Mouse (Mus musculus) splenic B cell, adult 2 months (primary cell): ENCODE measurements around the gene Fas.

ENCODE experiments used
- DNase-seq: peaks from one replicate; pipeline ENCODE4 v3.0.0-alpha.2; 2011; ENCODE audit warnings: low read depth, low spot score
- H3K27me3 ChIP-seq: 2 replicates; pipeline ENCODE4 v1.6.1; 2012; ENCODE audit warnings: mild to moderate bottlenecking, low read length, moderate library complexity, mixed read lengths; ENCODE audit not compliant: control insufficient read depth, poor library complexity, insufficient read depth, severe bottlenecking
- H3K36me3 ChIP-seq: 2 replicates; pipeline ENCODE4 v1.6.1; 2012; ENCODE audit warnings: mild to moderate bottlenecking, low read length, moderate library complexity, mixed read lengths; ENCODE audit not compliant: control insufficient read depth, poor library complexity, insufficient read depth, severe bottlenecking

Fas gene

GRCm38 (mm10) chr19:34291956-34292355 lies 1.5 kb downstream of the Fas start:
- no peak for DNase-seq
- Histone ChIP-seq H3K27me3 (no peaks in the 10 kb centered on the region; the same call in 1 of the 2 replicates), H3K36me3 (no peaks in the 10 kb centered on the region)

DNA sequence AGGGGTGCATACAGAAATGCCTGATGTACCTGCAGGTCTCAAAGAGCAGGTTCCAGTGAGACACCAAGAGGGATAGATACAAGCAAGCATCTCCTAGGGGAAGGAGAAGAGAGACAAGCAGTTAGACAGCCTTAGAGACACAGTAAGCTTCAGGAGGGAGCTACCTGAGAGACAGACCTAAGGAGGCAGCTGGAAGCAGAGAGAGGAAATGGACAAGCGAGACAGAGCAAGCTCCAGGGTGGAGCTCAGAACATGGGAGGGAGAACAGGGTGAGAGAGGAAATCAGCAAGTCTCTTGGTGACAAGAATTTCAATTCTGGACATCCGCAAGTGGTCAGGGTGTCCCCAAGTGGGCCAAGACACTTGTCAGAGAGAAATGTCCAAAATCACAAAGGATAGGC lies 2.2 kb downstream of the Fas start:
- Histone ChIP-seq H3K27me3 (no peaks in the 10 kb centered on the region; the same call in 1 of the 2 replicates), H3K36me3 (no peaks in the 10 kb centered on the region)
- no peak for DNase-seq

DNA sequence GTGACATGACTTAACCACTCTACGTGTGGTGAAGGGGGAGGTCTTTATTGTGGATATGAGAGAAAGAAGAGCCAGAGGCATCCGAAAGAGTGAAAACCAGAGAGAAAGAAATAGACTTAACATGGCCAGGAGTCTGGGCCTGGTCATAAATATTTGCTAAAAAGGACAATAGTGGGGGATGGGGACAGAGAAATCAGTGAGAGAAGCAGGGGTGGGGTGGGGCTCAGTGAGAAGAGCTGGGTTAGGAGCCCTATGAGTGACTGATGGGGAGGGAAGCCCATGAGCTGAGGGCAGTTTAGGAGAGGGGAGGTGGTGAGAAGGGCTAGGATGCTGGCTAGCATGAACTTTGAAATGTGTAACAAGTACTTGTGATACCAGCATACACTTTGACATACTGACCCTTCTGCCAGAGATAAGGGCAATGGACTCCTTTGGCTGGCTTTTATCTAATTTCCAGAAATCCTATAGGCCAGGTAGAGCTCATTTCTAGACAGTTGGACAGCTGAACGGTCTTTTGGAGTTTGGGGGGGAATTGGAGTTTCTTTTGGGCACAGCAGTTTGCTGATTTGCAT lies 3.0 kb downstream of the Fas start:
- Histone ChIP-seq H3K36me3 (no peaks in the 10 kb centered on the region), H3K27me3 (no peaks in the 10 kb centered on the region)
- DNase-seq: no peak

GRCm38 (mm10) chr19:34295442-34295841 lies 5.0 kb downstream of the Fas start:
- no peak for DNase-seq
- Histone ChIP-seq H3K36me3 (no peaks in the 10 kb centered on the region), H3K27me3 (no peaks in the 10 kb centered on the region)

GRCm38 (mm10) chr19:34298531-34298930 lies 8.1 kb downstream of the Fas start:
- DNase-seq: no peak

GRCm38 (mm10) chr19:34299229-34299628 lies 8.8 kb downstream of the Fas start:
- DNase-seq: no peak
- H3K27me3 ChIP-seq: no peaks in the 10 kb centered on the region
- no peaks in the 10 kb centered on the region for H3K36me3 ChIP-seq

More at GRCm38 (mm10) chr19:34298531-34298930, 8.1 kb downstream of the Fas start:
- no peaks in the 10 kb centered on the region for H3K27me3 ChIP-seq
- H3K36me3 ChIP-seq: no peaks in the 10 kb centered on the region

- H3K27me3 ChIP-seq: no peaks in the 10 kb centered on the region
- no peaks in the 10 kb centered on the region for H3K36me3 ChIP-seq
- DNase-seq: no peak
Measured at GRCm38 (mm10) chr19:34300430-34300829, 10.0 kb downstream of the Fas start.

GRCm38 (mm10) chr19:34304917-34305316 lies 14.5 kb downstream of the Fas start:
- Histone ChIP-seq H3K27me3 (no peaks in the 10 kb centered on the region), H3K36me3 (0 out of 2 replicates have a peak, but pooled peaks cover 1% of the 10 kb centered on the region)
- no peak for DNase-seq

- no peak for DNase-seq
- Histone ChIP-seq H3K27me3 (no peaks in the 10 kb centered on the region), H3K36me3 (0 out of 2 replicates have a peak, but pooled peaks cover 1% of the 10 kb centered on the region)
Measured at GRCm38 (mm10) chr19:34306794-34307193, 16.3 kb downstream of the Fas start.

GRCm38 (mm10) chr19:34312151-34312728 lies 21.8 kb downstream of the Fas start:
- peak; percentile 35 for DNase-seq
- 0 out of 2 replicates have a peak, but pooled peaks cover 1% of the 10 kb centered on the region for H3K36me3 ChIP-seq
- H3K27me3 ChIP-seq: no peaks in the 10 kb centered on the region

DNA sequence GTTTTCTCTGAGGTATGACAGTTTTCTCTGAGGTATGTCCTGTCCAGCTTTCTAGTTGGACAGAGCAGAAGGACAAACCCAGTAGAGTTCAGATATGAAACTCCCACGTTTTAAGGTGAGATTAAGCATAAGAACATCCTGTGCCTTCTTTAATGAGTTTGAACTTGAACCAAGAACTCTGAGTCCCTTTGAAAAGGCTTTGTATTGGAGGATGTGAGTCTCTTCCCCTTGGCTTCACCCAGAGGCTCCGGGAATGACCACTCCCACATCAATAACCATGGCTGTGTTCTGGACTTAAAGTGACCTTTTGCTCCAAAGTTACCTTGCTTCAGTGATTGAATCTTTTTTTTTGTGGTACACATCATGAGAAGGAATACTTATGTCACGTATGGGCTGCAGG lies 37.6 kb downstream of the Fas start:
- DNase-seq: no peak
- no peaks in the 10 kb centered on the region for H3K27me3 ChIP-seq
- no peaks in the 10 kb centered on the region for H3K36me3 ChIP-seq

GRCm38 (mm10) chr19:34334300-34334699 lies 43.8 kb downstream of the Fas start:
- Histone ChIP-seq H3K36me3 (no peaks in the 10 kb centered on the region), H3K27me3 (no peaks in the 10 kb centered on the region)
- DNase-seq: peak; percentile 81

DNA sequence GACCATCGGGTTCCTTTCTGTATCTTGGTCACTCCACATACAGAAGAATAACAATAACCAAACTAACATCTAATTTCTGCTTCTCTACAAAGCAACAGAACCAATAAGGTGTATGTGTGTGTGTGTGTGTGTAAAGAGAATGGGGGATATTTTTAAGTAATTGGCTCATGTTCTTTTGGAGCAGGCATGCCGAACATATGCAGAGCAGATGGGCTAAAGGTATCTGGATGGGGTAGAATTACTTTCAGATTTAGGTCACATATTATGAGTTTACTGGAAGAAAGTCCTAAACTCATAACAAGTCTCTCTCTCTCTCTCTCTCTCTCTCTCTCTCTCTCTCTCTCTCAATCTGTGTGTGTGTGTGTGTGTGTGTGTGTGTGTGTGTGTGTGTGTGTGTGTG lies 54.2 kb downstream of the Fas start:
- DNase-seq: no peak
- Histone ChIP-seq H3K27me3 (no peaks in the 10 kb centered on the region), H3K36me3 (no peaks in the 10 kb centered on the region)

DNA sequence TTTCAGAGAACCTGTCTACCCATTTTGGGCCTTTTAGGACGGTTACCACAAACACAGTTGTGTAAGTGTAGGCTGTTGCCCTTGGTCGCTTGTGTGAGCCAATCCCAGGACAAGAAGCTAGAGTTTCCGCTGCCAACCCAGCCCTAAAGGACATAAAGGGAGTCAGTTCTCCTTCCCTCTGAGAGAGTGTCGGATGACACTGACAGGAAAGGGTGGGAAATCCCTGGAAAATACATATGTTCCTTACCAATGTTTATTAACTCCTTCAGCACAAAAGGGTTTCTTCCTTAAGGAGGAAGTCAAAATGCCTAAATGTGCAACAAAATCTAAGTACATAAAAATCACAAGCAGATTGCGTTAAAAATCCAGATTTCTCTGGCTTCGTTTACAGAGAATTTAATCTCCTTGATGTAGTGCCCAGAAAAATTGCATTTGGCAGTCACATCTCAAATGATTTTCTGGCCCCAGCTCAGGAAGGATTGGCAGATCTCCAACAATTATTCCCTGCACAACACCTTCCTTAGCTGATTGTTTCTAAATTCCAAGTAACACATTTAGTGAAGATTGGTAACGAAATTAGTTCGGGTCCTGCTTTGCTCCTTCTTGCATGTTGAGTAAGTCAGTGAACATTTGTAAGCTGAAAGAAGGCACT lies 55.3 kb downstream of the Fas start:
- Histone ChIP-seq H3K36me3 (no peaks in the 10 kb centered on the region), H3K27me3 (no peaks in the 10 kb centered on the region)
- DNase-seq: no peak

DNA sequence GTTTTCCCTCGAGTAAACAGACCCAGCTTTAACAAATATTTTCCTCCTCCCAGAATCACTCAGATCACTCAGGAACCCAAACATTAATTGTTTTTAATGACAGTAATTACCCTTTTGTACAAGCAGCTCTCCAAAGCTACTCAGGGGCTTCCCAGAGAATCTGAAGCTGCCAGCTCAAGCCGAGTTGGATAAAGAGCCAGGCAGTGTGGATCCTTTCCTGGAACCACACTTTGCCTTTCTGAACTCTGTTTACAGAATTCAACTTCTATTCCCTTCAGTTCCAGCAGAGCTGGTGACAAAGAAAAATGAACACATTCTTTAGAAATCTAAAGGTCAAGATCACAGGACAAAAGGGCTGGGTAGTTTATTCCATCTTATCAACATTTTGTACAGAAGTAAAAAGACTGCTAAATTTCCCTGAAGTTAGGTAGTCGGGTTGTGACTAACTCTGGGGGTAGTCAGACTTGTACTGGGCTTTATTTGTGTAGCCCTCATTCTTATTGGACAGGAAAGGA lies 62.9 kb downstream of the Fas start:
- no peaks in the 10 kb centered on the region for H3K36me3 ChIP-seq
- no peak for DNase-seq
- H3K27me3 ChIP-seq: no peaks in the 10 kb centered on the region
